Mouse (Mus musculus) intestine, postnatal 0 days (tissue): Measurements from ENCODE around the gene Canx. TPM values are rescaled to one million over a fixed set of nuclear protein-coding genes. Genes with fewer than 3 reads are reported as not detected.
"Not testable (repeated sequence)": the region's sequence is repeated elsewhere in the genome, so short reads cannot be mapped to it uniquely, and the experiment has no call there.

Experiments
- ATAC-seq: fragments of 200-750 bp; cut with Nextera tagmentation; 2 replicates; pipeline ENCODE4 v1.8.0; 2017; ENCODE audit warnings: mild to moderate bottlenecking, moderate TSS enrichment, moderate library complexity
- H3K27ac ChIP-seq: fragments of 300-500 bp; sonication (generic); 2 replicates; pipeline ENCODE4 v1.5.1; 2014; ENCODE audit warnings: mild to moderate bottlenecking, low read depth, low read length, moderate library complexity
- H3K27me3 ChIP-seq: fragments of 300-500 bp; sonication (generic); replicated peaks from 2 replicates; pipeline ENCODE4 v1.6.1; 2014; ENCODE audit warnings: low read length, mixed read lengths; ENCODE audit not compliant: control insufficient read depth, insufficient read depth
- H3K36me3 ChIP-seq: fragments of 300-500 bp; sonication (generic); 2 replicates; pipeline ENCODE4 v1.6.1; 2014; ENCODE audit warnings: mild to moderate bottlenecking, moderate library complexity; ENCODE audit not compliant: control insufficient read depth, insufficient read depth
- H3K4me1 ChIP-seq: fragments of 300-500 bp; sonication (generic); replicated peaks from 2 replicates; pipeline ENCODE4 v1.6.1; 2014; ENCODE audit warnings: antibody characterized with exemption, low read length, mixed read lengths; ENCODE audit not compliant: control insufficient read depth, insufficient read depth
- H3K4me2 ChIP-seq: fragments of 300-500 bp; sonication (generic); replicated peaks from 2 replicates; pipeline ENCODE4 v1.6.1; 2014; ENCODE audit warnings: low read depth, mild to moderate bottlenecking, moderate library complexity
- H3K4me3 ChIP-seq: fragments of 300-500 bp; sonication (generic); 2 replicates; pipeline ENCODE4 v1.5.1; 2014; ENCODE audit warnings: low read depth, low read length
- H3K9ac ChIP-seq: fragments of 300-500 bp; sonication (generic); 2 replicates; pipeline ENCODE4 v1.6.1; 2014; ENCODE audit warnings: mild to moderate bottlenecking, low read depth, low read length
- H3K9me3 ChIP-seq: fragments of 300-500 bp; sonication (generic); 2 replicates; pipeline ENCODE4 v1.6.1; 2016; ENCODE audit warnings: mixed run types; ENCODE audit not compliant: control insufficient read depth
- CTCF ChIP-seq: sonication (generic); IDR thresholded peaks from 2 replicates; pipeline ENCODE4 v1.5.1; 2016; ENCODE audit warnings: low read depth, mild to moderate bottlenecking, control low read depth, antibody characterized with exemption, moderate library complexity
- WGBS: fragments of 180-500 bp; shearing (Covaris S2); extraction: QIAGEN DNeasy Blood & Tissue Kit; methylation state at CpG from one replicate; pipeline ENCODE4 v1.1.7; 2014; 5-methylcytosine and 5-hydroxymethylcytosine counted together
- polyA plus RNA-seq: library from polyadenylated mRNA; unstranded; fragments of >200 nt; fragmentation: Nextera tagmentation; extraction: Ambion mirVana; gene quantifications from 2 replicates; pipeline ENCODE4 v1.2.1, GENCODE M21; 2015

Canx gene
- polyA plus RNA-seq, 1 experiment from 2014 or later, result 181 TPM

DNA sequence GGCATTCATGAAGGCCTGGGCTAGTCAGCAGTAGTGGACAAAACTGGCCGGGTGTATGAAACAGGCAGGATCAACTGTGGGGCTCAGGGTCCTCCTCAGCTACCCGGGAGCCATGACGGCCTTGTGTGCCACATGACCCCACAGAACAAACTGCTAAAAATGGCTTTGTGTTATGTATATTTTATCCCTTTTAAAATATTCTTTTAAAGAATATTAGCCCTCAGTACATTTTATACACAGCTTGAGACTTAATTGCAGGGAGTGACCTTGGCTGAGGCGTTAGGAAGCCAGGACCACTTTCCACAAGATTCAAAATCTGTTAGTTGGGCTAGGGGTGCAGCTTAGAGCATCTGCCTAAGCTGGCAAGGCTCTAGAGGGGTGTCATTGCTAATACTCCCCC, 45.5 kb upstream of the Canx start:
- TF ChIP-seq CTCF, result no peak
- 67% methylated on average over 4 of the region's 4 CpGs for WGBS
- Histone ChIP-seq H3K4me2 (peak overlapping the region; percentile 75), H3K9me3 (no peaks in the 10 kb centered on the region), H3K4me1 (no peaks in the 10 kb centered on the region), H3K4me3 (no peak overlapping the region), H3K27me3 (no peaks in the 10 kb centered on the region), H3K9ac (peak overlapping the region; percentile 42; the same call in 1 of the 2 replicates), H3K27ac (no peak overlapping the region), H3K36me3 (no peaks in the 10 kb centered on the region)
- no peak; the same call in 1 of the 2 replicates for ATAC-seq

DNA sequence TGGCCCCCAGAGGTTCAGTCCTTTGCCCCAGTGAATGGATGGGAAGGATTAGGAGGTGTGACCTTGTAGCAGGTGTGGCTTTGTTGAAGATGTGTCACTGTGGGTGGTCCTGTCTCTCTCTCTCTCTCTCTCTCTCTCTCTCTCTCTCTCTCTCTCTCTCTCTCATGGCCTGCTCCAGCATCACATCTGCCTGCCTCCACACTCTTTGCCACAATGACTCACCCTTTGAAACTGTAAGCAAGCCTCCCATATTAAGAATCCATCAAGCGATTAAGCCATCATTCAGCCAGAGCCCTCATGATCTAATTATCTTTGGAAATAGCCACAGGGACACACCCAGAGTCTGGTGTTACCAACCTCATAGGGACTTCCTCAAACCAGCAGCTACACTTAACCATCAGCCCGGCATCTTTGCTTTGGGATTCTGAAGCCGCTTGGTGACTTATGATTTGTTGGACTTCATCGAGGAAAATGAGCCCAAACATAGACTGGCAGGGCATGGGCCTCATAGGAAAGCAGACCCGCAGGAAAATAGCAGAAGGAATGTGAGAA, 44.0 kb upstream of the Canx start:
- Histone ChIP-seq H3K4me2 (no peak overlapping the region), H3K36me3 (no peaks in the 10 kb centered on the region), H3K4me1 (no peaks in the 10 kb centered on the region), H3K4me3 (no peak overlapping the region), H3K27ac (no peak overlapping the region), H3K9me3 (no peaks in the 10 kb centered on the region), H3K9ac (no peak overlapping the region), H3K27me3 (no peaks in the 10 kb centered on the region)
- no peak for ATAC-seq
- no peak for TF ChIP-seq CTCF
- WGBS, result 76% methylated on average over 5 of the region's 5 CpGs

- TF ChIP-seq CTCF, result no peak
Measured at GRCm38 (mm10) chr11:50367531-50367930, 42.1 kb upstream of the Canx start.

GRCm38 (mm10) chr11:50365322-50365721, 39.8 kb upstream of the Canx start:
- Histone ChIP-seq H3K27me3 (no peaks in the 10 kb centered on the region), H3K9me3 (no peaks in the 10 kb centered on the region), H3K4me2 (no peak overlapping the region), H3K36me3 (no peaks in the 10 kb centered on the region), H3K4me1 (no peaks in the 10 kb centered on the region), H3K4me3 (no peak overlapping the region), H3K27ac (no peak overlapping the region), H3K9ac (no peak overlapping the region)
- TF ChIP-seq CTCF, result no peak
- no peak for ATAC-seq

More at GRCm38 (mm10) chr11:50367531-50367930, 42.1 kb upstream of the Canx start:
- no peak overlapping the region for H3K9ac ChIP-seq
- no peak overlapping the region for H3K4me3 ChIP-seq
- H3K4me1 ChIP-seq, result no peaks in the 10 kb centered on the region
- ATAC-seq, result no peak
- no peak overlapping the region for H3K27ac ChIP-seq
- H3K9me3 ChIP-seq, result no peaks in the 10 kb centered on the region
- no peaks in the 10 kb centered on the region for H3K36me3 ChIP-seq
- H3K27me3 ChIP-seq, result no peaks in the 10 kb centered on the region
- 95% methylated on average over 9 of the region's 9 CpGs for WGBS
- no peak overlapping the region for H3K4me2 ChIP-seq

DNA sequence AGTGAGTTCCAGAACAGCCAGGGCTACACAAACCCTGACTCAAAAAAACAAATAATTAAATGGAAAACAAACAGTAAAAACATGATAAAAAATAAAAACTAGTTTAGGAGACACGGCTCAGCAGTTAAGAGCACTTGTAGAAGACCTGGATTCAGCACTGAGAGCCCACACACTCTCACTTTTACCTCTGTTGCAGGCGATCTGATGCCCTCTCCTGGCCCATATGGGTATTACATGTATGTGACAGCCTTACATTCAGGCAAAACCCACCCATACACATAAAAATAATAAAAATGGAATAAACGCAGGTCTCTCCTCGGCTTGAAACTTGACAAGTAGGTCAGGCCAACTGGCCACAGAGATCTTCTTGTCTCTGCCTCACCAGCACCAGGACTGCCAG, 39.1 kb upstream of the Canx start:
- Histone ChIP-seq H3K4me3 (no peak overlapping the region), H3K9ac (no peak overlapping the region), H3K4me2 (no peak overlapping the region), H3K27ac (no peak overlapping the region), H3K27me3 (no peaks in the 10 kb centered on the region), H3K9me3 (no peaks in the 10 kb centered on the region), H3K36me3 (no peaks in the 10 kb centered on the region), H3K4me1 (no peaks in the 10 kb centered on the region)
- 0 out of 2 replicates have a peak, but pooled peaks have one; percentile 42 for ATAC-seq
- TF ChIP-seq CTCF, result peak; percentile 93
- 5% methylated on average over 4 of the region's 4 CpGs for WGBS

- not testable (repeated sequence) for H3K9ac ChIP-seq, H3K4me1 ChIP-seq, H3K4me3 ChIP-seq, H3K36me3 ChIP-seq, ATAC-seq, H3K4me2 ChIP-seq, H3K9me3 ChIP-seq, H3K27me3 ChIP-seq, H3K27ac ChIP-seq
- WGBS, result 88% methylated on average over 1 of the region's 1 CpGs
Measured at GRCm38 (mm10) chr11:50361282-50361681, 35.8 kb upstream of the Canx start.
